Mouse (Mus musculus): ENCODE measurements around the gene Aldh1a7. TPM values are rescaled to one million over a fixed set of nuclear protein-coding genes. Genes with fewer than 3 reads are reported as not detected.

The Aldh1a7 gene
- polyA plus RNA-seq (2014; fragmentation: Nextera tagmentation; extraction: Ambion mirVana), result 0.27 and 0.53 TPM in 2 replicates

DNA sequence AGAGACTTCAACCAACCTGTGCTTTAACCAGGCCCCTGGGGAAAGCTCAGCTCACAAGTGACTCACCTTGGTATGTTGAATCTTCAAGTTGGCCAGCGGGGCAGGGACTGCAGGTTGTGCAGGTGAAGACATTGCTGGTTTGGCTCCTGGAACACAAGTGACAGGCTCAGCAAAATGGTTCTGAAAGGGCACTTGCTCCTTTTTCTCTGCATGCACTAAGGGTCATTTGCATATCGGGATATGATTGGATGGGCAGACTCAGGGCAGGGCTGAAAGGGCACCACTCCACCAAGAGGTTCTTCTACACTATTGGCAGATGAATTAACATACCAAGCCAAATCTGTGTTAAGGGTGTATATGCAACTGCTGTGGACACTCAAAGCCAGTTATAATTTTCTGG lies at the start of gene Aldh1a7:
Gene Aldh1a7, minus strand, starts transcription at position 182 of the 400 bp plus-strand sequence.
- Histone ChIP-seq H3K27ac (replicated peaks; ENCODE audit: low read depth, low read length) (no peak within 1 kb of the TSS), H3K27me3 (ENCODE audit: control insufficient read depth, insufficient read depth, low read length) (no peaks in the 10 kb centered on the region), H3K9ac (replicated peaks; ENCODE audit: low read length) (no peak within 1 kb of the TSS), H3K36me3 (ENCODE audit: control insufficient read depth, insufficient read depth, low read length) (no peaks in the 10 kb centered on the region), H3K9me3 (ENCODE audit: control insufficient read depth, low read length) (no peaks in the 10 kb centered on the region), H3K4me1 (ENCODE audit: control insufficient read depth, insufficient read depth, low read length) (no peaks in the 10 kb centered on the region), H3K4me2 (ENCODE audit: low read length) (no peak within 1 kb of the TSS), H3K4me3 (replicated peaks; ENCODE audit: low read depth, low read length) (no peak within 1 kb of the TSS)
- DNase-seq (no peak), ATAC-seq (ENCODE audit: low FRiP score, low TSS enrichment) (no peak)
- 69% methylated on average over 2 of the region's 2 CpGs for WGBS

DNA sequence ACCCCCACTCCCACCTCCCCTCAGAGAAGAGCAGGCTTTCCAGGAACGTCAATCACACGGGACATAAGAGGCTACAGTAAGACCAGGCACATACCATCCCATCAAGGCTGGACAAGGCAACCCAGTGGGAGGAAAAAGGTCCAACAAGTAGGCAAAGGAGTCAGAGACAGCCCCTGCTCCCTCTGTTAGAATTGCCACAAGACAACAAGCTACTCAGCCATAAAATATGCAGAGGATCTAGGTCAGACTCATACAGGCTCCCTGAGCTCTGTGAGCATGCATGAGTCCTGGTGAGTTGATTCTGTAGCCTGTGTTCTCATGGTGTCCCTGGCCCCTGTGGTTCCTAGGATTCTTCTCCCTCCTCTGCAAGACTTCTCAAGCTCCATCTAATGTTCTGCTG lies 48.3 kb upstream of the Aldh1a7 start:
- no peak for DNase-seq
- 80% methylated on average over 2 of the region's 2 CpGs for WGBS

DNA sequence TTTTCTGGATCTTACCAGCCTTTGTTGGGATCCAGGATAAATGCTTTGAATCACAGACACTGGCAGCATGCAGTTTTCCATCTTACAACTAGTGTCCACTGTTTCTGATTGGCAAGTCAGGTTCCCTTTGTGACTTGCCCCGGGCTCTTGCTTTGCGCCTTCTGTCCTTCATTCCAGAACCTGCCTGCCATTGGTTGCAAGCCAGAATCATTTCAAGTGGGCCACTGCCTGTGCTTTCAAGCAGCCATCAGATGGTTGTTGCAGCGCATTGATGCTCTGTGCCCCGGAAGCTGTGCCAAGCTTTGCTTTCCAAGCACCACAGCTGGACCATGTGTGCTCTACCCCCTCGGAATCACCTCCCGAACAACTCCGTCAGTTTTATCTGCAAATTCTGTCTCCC lies 46.6 kb upstream of the Aldh1a7 start:
- Histone ChIP-seq H3K4me2 (ENCODE audit: low read length) (no peak overlapping the region), H3K27me3 (ENCODE audit: control insufficient read depth, insufficient read depth, low read length) (no peaks in the 10 kb centered on the region), H3K36me3 (ENCODE audit: control insufficient read depth, insufficient read depth, low read length) (no peaks in the 10 kb centered on the region), H3K9me3 (ENCODE audit: control insufficient read depth, low read length) (no peaks in the 10 kb centered on the region), H3K9ac (replicated peaks; ENCODE audit: low read length) (no peak overlapping the region), H3K4me1 (ENCODE audit: control insufficient read depth, insufficient read depth, low read length) (no peaks in the 10 kb centered on the region), H3K27ac (replicated peaks; ENCODE audit: low read depth, low read length) (no peak overlapping the region), H3K4me3 (replicated peaks; ENCODE audit: low read depth, low read length) (no peak overlapping the region)
- ATAC-seq (ENCODE audit: low FRiP score, low TSS enrichment), result no peak
- no peak for DNase-seq
- WGBS, result 95% methylated on average over 7 of the region's 7 CpGs

More for the DNA sequence above, 48.3 kb upstream of the Aldh1a7 start:
- Histone ChIP-seq H3K9me3 (ENCODE audit: control insufficient read depth, low read length) (no peaks in the 10 kb centered on the region), H3K36me3 (ENCODE audit: control insufficient read depth, insufficient read depth, low read length) (no peaks in the 10 kb centered on the region), H3K4me3 (replicated peaks; ENCODE audit: low read depth, low read length) (no peak overlapping the region), H3K9ac (replicated peaks; ENCODE audit: low read length) (no peak overlapping the region), H3K4me2 (ENCODE audit: low read length) (no peak overlapping the region), H3K27me3 (ENCODE audit: control insufficient read depth, insufficient read depth, low read length) (no peaks in the 10 kb centered on the region), H3K4me1 (ENCODE audit: control insufficient read depth, insufficient read depth, low read length) (no peaks in the 10 kb centered on the region), H3K27ac (replicated peaks; ENCODE audit: low read depth, low read length) (no peak overlapping the region)
- no peak for ATAC-seq (ENCODE audit: low FRiP score, low TSS enrichment)

DNA sequence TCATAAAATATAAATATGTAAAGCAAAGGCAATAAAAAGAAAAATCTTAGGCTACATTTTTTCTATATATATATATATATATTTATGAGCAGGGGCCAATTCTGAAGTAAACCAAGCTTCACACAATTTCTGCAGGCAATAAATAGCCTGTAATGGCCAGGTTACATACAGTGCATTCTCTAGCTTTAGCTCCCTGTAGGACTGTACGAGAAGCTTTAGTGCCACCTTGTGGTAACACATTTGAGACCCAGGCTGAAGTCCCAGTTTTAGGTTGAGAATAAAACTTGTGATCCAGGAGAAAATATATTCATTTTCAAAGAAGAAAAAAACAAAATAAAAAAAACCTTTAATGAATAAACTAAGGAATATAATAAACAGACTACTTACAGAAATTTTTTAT lies 36.9 kb upstream of the Aldh1a7 start:
- Histone ChIP-seq H3K9me3 (ENCODE audit: control insufficient read depth, low read length) (no peaks in the 10 kb centered on the region), H3K36me3 (ENCODE audit: control insufficient read depth, insufficient read depth, low read length) (no peaks in the 10 kb centered on the region), H3K4me3 (replicated peaks; ENCODE audit: low read depth, low read length) (no peak overlapping the region), H3K4me1 (ENCODE audit: control insufficient read depth, insufficient read depth, low read length) (no peaks in the 10 kb centered on the region), H3K4me2 (ENCODE audit: low read length) (no peak overlapping the region), H3K9ac (replicated peaks; ENCODE audit: low read length) (no peak overlapping the region), H3K27ac (replicated peaks; ENCODE audit: low read depth, low read length) (no peak overlapping the region), H3K27me3 (ENCODE audit: control insufficient read depth, insufficient read depth, low read length) (no peaks in the 10 kb centered on the region)
- WGBS, result 14% methylated on average over 1 of the region's 1 CpGs
- ATAC-seq (ENCODE audit: low FRiP score, low TSS enrichment) (peak; percentile 71), DNase-seq (peak; percentile 89)

DNA sequence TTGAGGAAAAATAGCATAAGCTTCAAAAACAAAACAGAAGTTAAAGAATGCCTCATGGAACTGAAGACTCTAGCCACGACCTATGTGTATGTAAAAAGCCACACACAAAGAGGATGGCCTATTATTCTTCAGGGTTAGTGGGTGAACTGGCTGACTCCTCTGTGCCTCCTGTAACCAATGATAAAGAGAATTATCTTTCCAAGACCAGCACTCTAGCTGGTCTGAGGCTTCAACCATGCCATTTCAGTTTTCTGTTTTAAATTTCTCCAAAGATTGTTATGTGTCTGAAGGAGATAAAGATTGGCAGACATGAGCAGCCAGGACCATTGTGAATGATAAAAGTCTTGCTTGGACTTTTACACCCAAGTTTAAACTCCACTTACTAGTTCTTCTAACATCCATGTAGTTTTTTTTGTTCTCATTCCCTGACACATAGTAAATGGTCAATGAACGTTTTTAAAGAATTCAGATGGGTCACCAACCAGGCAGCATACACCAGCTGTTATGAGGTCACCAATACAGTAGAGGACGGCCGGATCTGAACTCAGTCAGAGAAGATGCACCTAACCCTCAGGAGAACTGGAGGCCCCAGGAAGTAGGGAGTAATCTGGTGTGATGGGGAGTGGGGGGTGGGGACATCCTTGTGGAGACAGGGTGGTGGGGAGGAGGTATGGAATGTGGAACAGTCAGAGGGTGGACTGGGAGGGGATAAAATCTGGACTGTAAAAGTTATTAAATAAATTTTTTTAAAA lies 34.5 kb upstream of the Aldh1a7 start:
- Histone ChIP-seq H3K36me3 (ENCODE audit: control insufficient read depth, insufficient read depth, low read length) (no peaks in the 10 kb centered on the region), H3K27me3 (ENCODE audit: control insufficient read depth, insufficient read depth, low read length) (no peaks in the 10 kb centered on the region), H3K4me3 (replicated peaks; ENCODE audit: low read depth, low read length) (no peak overlapping the region), H3K4me2 (ENCODE audit: low read length) (no peak overlapping the region), H3K9me3 (ENCODE audit: control insufficient read depth, low read length) (no peaks in the 10 kb centered on the region), H3K9ac (replicated peaks; ENCODE audit: low read length) (no peak overlapping the region), H3K27ac (replicated peaks; ENCODE audit: low read depth, low read length) (no peak overlapping the region), H3K4me1 (ENCODE audit: control insufficient read depth, insufficient read depth, low read length) (no peaks in the 10 kb centered on the region)
- 76% methylated on average over 4 of the region's 4 CpGs for WGBS
- no peak for ATAC-seq (ENCODE audit: low FRiP score, low TSS enrichment)
- DNase-seq, result no peak

DNA sequence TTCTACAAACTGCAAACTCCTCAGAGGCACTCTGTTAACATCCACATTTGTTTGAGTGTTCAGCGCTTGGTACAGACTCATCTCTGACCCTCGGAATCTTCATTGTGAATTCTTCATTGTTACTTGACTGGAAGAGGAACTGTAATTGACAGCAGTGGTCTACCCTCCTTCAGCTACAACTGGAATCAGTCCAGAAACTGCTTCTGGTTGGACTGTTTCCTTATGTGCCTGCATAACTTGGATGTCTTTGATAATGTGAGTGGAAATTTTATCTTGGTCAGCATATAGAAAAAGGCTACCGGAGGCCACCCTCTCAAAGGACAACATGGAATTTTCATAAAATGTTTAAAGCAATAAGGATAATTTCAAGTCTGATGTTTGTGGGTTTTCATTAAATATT lies 33.8 kb upstream of the Aldh1a7 start:
- no peak overlapping the region for H3K27ac ChIP-seq (replicated peaks; ENCODE audit: low read depth, low read length)
- no peak overlapping the region for H3K4me3 ChIP-seq (replicated peaks; ENCODE audit: low read depth, low read length)
- ATAC-seq (ENCODE audit: low FRiP score, low TSS enrichment) (no peak), DNase-seq (no peak)
- no peaks in the 10 kb centered on the region for H3K27me3 ChIP-seq (ENCODE audit: control insufficient read depth, insufficient read depth, low read length)
- no peak overlapping the region for H3K4me2 ChIP-seq (ENCODE audit: low read length)
- no peak overlapping the region for H3K9ac ChIP-seq (replicated peaks; ENCODE audit: low read length)
- H3K4me1 ChIP-seq (ENCODE audit: control insufficient read depth, insufficient read depth, low read length), result no peaks in the 10 kb centered on the region
- H3K36me3 ChIP-seq (ENCODE audit: control insufficient read depth, insufficient read depth, low read length), result no peaks in the 10 kb centered on the region
- H3K9me3 ChIP-seq (ENCODE audit: control insufficient read depth, low read length), result no peaks in the 10 kb centered on the region
- WGBS, result 77% methylated on average over 3 of the region's 3 CpGs

DNA sequence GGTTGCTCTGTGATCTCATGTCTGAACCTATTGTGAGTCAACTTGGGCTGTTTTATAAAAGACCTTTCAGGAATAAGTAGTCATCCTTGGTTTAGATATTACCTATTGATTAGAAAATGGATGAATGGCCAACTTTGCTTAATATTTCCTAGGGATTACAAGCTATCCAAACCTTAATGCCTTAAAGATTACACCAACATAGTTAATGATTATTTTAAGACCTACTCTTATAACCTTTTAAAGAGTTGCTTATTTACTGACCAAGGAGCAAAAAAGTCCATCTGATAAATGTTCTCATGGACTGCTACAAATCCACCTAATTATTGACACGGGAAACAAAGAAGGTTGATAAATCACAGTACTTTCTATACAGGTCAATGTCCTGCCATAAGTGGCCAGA lies 17.3 kb upstream of the Aldh1a7 start:
- H3K27ac ChIP-seq (replicated peaks; ENCODE audit: low read depth, low read length), result no peak overlapping the region
- H3K4me1 ChIP-seq (ENCODE audit: control insufficient read depth, insufficient read depth, low read length), result no peaks in the 10 kb centered on the region
- no peak overlapping the region for H3K4me2 ChIP-seq (ENCODE audit: low read length)
- ATAC-seq (ENCODE audit: low FRiP score, low TSS enrichment) (no peak), DNase-seq (no peak)
- no peak overlapping the region for H3K4me3 ChIP-seq (replicated peaks; ENCODE audit: low read depth, low read length)
- WGBS, result 90% methylated on average over 1 of the region's 1 CpGs
- H3K36me3 ChIP-seq (ENCODE audit: control insufficient read depth, insufficient read depth, low read length), result no peaks in the 10 kb centered on the region
- no peak overlapping the region for H3K9ac ChIP-seq (replicated peaks; ENCODE audit: low read length)
- no peaks in the 10 kb centered on the region for H3K27me3 ChIP-seq (ENCODE audit: control insufficient read depth, insufficient read depth, low read length)
- no peaks in the 10 kb centered on the region for H3K9me3 ChIP-seq (ENCODE audit: control insufficient read depth, low read length)

DNA sequence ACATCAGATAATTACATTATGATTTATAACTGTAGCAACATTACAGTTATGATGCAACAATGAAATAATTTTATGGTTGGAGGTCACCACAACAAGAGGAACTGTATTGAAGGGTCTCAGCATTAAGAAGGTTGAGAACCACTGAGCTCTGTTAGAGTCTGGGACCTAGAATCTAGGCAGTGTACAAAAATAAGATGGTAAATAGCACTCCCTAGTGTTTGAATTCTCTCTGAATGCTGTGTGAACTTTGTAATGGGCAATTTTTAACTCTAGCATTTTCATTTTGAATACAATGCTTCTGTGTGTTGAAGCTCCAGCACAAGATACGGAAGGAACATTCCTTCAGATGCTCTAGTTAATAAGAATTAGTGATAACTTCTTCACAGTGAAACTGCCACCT lies 916 bp upstream of the Aldh1a7 start:
- H3K27me3 ChIP-seq (ENCODE audit: control insufficient read depth, insufficient read depth, low read length), result no peaks in the 10 kb centered on the region
- ATAC-seq (ENCODE audit: low FRiP score, low TSS enrichment) (no peak), DNase-seq (no peak)
- H3K36me3 ChIP-seq (ENCODE audit: control insufficient read depth, insufficient read depth, low read length), result no peaks in the 10 kb centered on the region
- no peaks in the 10 kb centered on the region for H3K9me3 ChIP-seq (ENCODE audit: control insufficient read depth, low read length)
- H3K27ac ChIP-seq (replicated peaks; ENCODE audit: low read depth, low read length), result no peak overlapping the region
- H3K4me3 ChIP-seq (replicated peaks; ENCODE audit: low read depth, low read length), result no peak overlapping the region
- H3K4me1 ChIP-seq (ENCODE audit: control insufficient read depth, insufficient read depth, low read length), result no peaks in the 10 kb centered on the region
- 90% methylated on average over 1 of the region's 1 CpGs for WGBS
- no peak overlapping the region for H3K4me2 ChIP-seq (ENCODE audit: low read length)
- no peak overlapping the region for H3K9ac ChIP-seq (replicated peaks; ENCODE audit: low read length)

DNA sequence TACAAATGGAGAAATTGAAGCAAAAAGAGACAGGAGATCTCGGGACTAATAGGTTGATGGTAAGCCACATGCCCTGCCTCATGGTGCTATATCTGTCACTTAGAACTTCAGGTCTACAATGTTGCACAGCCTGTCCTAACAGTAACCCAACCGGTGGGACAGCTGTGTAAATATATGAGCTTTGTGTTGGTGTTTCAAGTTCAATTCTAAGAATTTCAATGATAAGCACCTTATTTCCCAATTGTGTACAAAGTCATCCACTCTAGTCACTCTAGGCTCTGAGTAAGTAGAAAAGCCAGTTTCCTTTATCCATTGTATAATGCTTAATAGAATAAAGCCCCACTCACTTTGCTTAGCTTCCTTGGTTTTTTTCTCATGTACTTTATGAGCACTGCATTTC lies 4.4 kb downstream of the Aldh1a7 start:
- ATAC-seq (ENCODE audit: low FRiP score, low TSS enrichment), result no peak
- H3K36me3 ChIP-seq (ENCODE audit: control insufficient read depth, insufficient read depth, low read length), result no peaks in the 10 kb centered on the region

More for the DNA sequence above, 4.4 kb downstream of the Aldh1a7 start:
- H3K9me3 ChIP-seq (ENCODE audit: control insufficient read depth, low read length), result no peaks in the 10 kb centered on the region
- no peak overlapping the region for H3K9ac ChIP-seq (replicated peaks; ENCODE audit: low read length)
- no peak overlapping the region for H3K4me3 ChIP-seq (replicated peaks; ENCODE audit: low read depth, low read length)
- DNase-seq, result no peak
- H3K4me2 ChIP-seq (ENCODE audit: low read length), result no peak overlapping the region
- H3K4me1 ChIP-seq (ENCODE audit: control insufficient read depth, insufficient read depth, low read length), result no peaks in the 10 kb centered on the region
- no peak overlapping the region for H3K27ac ChIP-seq (replicated peaks; ENCODE audit: low read depth, low read length)
- H3K27me3 ChIP-seq (ENCODE audit: control insufficient read depth, insufficient read depth, low read length), result no peaks in the 10 kb centered on the region
- 90% methylated on average over 2 of the region's 2 CpGs for WGBS

Measured in midbrain, embryonic 14.5 days (tissue).